Mouse (Mus musculus): Measurements from ENCODE around the gene Wnk3.
A peak's percentile ranks its signal among the peaks of the same experiment; 100 is the strongest.
"Not testable (repeated sequence)": the region's sequence is repeated elsewhere in the genome, so short reads cannot be mapped to it uniquely, and the experiment has no call there.

Gene Wnk3

GRCm38 (mm10) chrX:151197778-151198177 lies at the start of gene Wnk3:
Wnk3 (plus strand) TSS chrX:151198078.
- no peak for DNase-seq (ENCODE audit: low spot score in 2 of 2)

- no peak for DNase-seq (ENCODE audit: low spot score in 2 of 2)
Observed at GRCm38 (mm10) chrX:151158414-151158813, 39.5 kb upstream of the Wnk3 start.

GRCm38 (mm10) chrX:151168438-151169131 lies 29.3 kb upstream of the Wnk3 start:
- no peak for DNase-seq (ENCODE audit: low spot score in 2 of 2)

GRCm38 (mm10) chrX:151169261-151169961 lies 28.5 kb upstream of the Wnk3 start:
- no peak for DNase-seq (ENCODE audit: low spot score in 2 of 2)

GRCm38 (mm10) chrX:151173134-151173533 lies 24.7 kb upstream of the Wnk3 start:
- DNase-seq (ENCODE audit: low spot score in 2 of 2): not testable (repeated sequence)

GRCm38 (mm10) chrX:151298329-151298728 lies 100.5 kb downstream of the Wnk3 start:
- no peak for DNase-seq (ENCODE audit: low spot score in 2 of 2)

GRCm38 (mm10) chrX:151313732-151314131 lies 115.9 kb downstream of the Wnk3 start:
- DNase-seq (ENCODE audit: low spot score in 2 of 2): no peak

GRCm38 (mm10) chrX:151333615-151334014 lies 135.7 kb downstream of the Wnk3 start:
- no peak for DNase-seq (ENCODE audit: low spot score in 2 of 2)

- DNase-seq (ENCODE audit: low spot score in 2 of 2): no peak
Observed at GRCm38 (mm10) chrX:151337804-151338203, 139.9 kb downstream of the Wnk3 start.

- DNase-seq (ENCODE audit: low spot score in 2 of 2): peak; percentile 62 to 72
Observed at GRCm38 (mm10) chrX:151343761-151344500, 146.1 kb downstream of the Wnk3 start, which contains the start of gene Fam120c. Fam120c (plus strand) TSS chrX:151344175.

- peak; percentile 15 to 31 for DNase-seq (ENCODE audit: low spot score in 2 of 2)
Observed at GRCm38 (mm10) chrX:151344501-151344984, 146.7 kb downstream of the Wnk3 start.

GRCm38 (mm10) chrX:151345333-151346125 lies 147.7 kb downstream of the Wnk3 start:
- DNase-seq (ENCODE audit: low spot score in 2 of 2): no peak

GRCm38 (mm10) chrX:151347278-151347677 lies 149.4 kb downstream of the Wnk3 start:
- DNase-seq (ENCODE audit: low spot score in 2 of 2): no peak

GRCm38 (mm10) chrX:151349322-151349721 lies 151.4 kb downstream of the Wnk3 start:
- DNase-seq (ENCODE audit: low spot score in 2 of 2): no peak
